Mouse (Mus musculus) CH12.LX (cell line): ENCODE measurements around the gene Zcchc7. TPM values are rescaled to one million over a fixed set of nuclear protein-coding genes. Genes with fewer than 3 reads are reported as not detected.

ENCODE experiments used
- DNase-seq: peaks from one replicate; pipeline ENCODE4 v3.0.0-alpha.2; 2013; ENCODE audit errors: extremely low read depth
- H3K27ac ChIP-seq: 2 replicates; pipeline ENCODE4 v1.5.1; 2012; ENCODE audit warnings: low read depth, mild to moderate bottlenecking, control low read depth, moderate library complexity; ENCODE audit not compliant: insufficient read depth
- H3K27me3 ChIP-seq: replicated peaks from 2 replicates; pipeline ENCODE3; 2012; ENCODE audit warnings: inconsistent platforms
- H3K36me3 ChIP-seq, 2 experiments: replicated peaks in 1 of 2; 2 replicates each; pipeline versions ENCODE3 to v1.6.1; 2012; ENCODE audit warnings: inconsistent platforms in 1 of 2, low read length in 1 of 2, mild to moderate bottlenecking in 1 of 2, mixed read lengths in 1 of 2, moderate library complexity in 1 of 2; ENCODE audit not compliant: control insufficient read depth in 1 of 2, insufficient read depth in 1 of 2
- H3K4me1 ChIP-seq, 2 experiments: 2 replicates each; pipeline ENCODE4 v1.6.1; 2012; ENCODE audit warnings: inconsistent platforms in 1 of 2, moderate library complexity in 1 of 2; ENCODE audit not compliant: insufficient read depth in 2 of 2, control insufficient read depth in 1 of 2
- H3K4me2 ChIP-seq: 2 replicates; pipeline ENCODE4 v1.6.1; 2012; ENCODE audit warnings: low read depth, mild to moderate bottlenecking, control low read depth; ENCODE audit not compliant: poor library complexity, insufficient read depth, severe bottlenecking
- H3K4me3 ChIP-seq, 3 experiments: fragments of 150-350 bp in 1 of 3; sonication (generic) in 1 of 3; replicated peaks in 1 of 3; 2 replicates each; pipeline versions ENCODE3 to v1.5.1; 2011 to 2012; ENCODE audit warnings: low read depth in 2 of 3, low read length in 2 of 3, mild to moderate bottlenecking in 2 of 3, moderate library complexity in 2 of 3, control low read depth in 1 of 3, improper control_type of control experiment in 1 of 3, inconsistent platforms in 1 of 3, mixed read lengths in 1 of 3; ENCODE audit not compliant: poor library complexity in 1 of 3
- H3K79me2 ChIP-seq: replicated peaks from 2 replicates; pipeline ENCODE4 v1.6.1; 2012; ENCODE audit warnings: mild to moderate bottlenecking, moderate library complexity; ENCODE audit not compliant: control insufficient read depth, poor library complexity, insufficient read depth, severe bottlenecking; ENCODE audit errors: extremely low read depth
- H3K9ac ChIP-seq: 2 replicates; pipeline ENCODE4 v1.6.1; 2012; ENCODE audit warnings: low read depth, mild to moderate bottlenecking, control low read depth, moderate library complexity; ENCODE audit not compliant: insufficient read depth
- H3K9me3 ChIP-seq: replicated peaks from 2 replicates; pipeline ENCODE3; 2012; ENCODE audit warnings: low read length, inconsistent platforms, mixed read lengths
- BHLHE40 ChIP-seq: IDR thresholded peaks from 2 replicates; pipeline ENCODE4 v1.6.1; 2011; ENCODE audit warnings: mild to moderate bottlenecking, low read depth, low read length, improper control_type of control experiment
- CHD1 ChIP-seq: IDR thresholded peaks from 2 replicates; pipeline ENCODE4 v1.6.1; 2012; ENCODE audit warnings: low read depth, low read length, improper control_type of control experiment, inconsistent platforms
- CHD2 ChIP-seq: IDR thresholded peaks from 2 replicates; pipeline ENCODE4 v1.6.1; 2011; ENCODE audit warnings: low read length, improper control_type of control experiment
- CTCF ChIP-seq, 2 experiments: IDR thresholded peaks in 1 of 2; conservative IDR thresholded peaks in 1 of 2; 2 replicates each; pipeline ENCODE4 v1.5.1; 2011 to 2012; ENCODE audit warnings: low read depth in 2 of 2, low read length in 2 of 2, improper control_type of control experiment in 1 of 2, inconsistent platforms in 1 of 2, mild to moderate bottlenecking in 1 of 2, moderate library complexity in 1 of 2
- ELF1 ChIP-seq: IDR thresholded peaks from 2 replicates; pipeline ENCODE4 v1.6.1; 2014; ENCODE audit warnings: low read depth, mild to moderate bottlenecking, inconsistent platforms, low read length, improper control_type of control experiment
- EP300 ChIP-seq: IDR thresholded peaks from 2 replicates; pipeline ENCODE4 v1.6.1; 2011; ENCODE audit warnings: low read length, improper control_type of control experiment
- ETS1 ChIP-seq: conservative IDR thresholded peaks from 2 replicates; pipeline ENCODE4 v1.6.1; 2012; ENCODE audit warnings: low read depth, mild to moderate bottlenecking, inconsistent platforms, low read length, improper control_type of control experiment, moderate library complexity
- GABPA ChIP-seq: IDR thresholded peaks from 2 replicates; pipeline ENCODE4 v1.6.1; 2012; ENCODE audit warnings: low read depth, low read length, improper control_type of control experiment, inconsistent platforms; ENCODE audit not compliant: insufficient replicate concordance
- HCFC1 ChIP-seq: IDR thresholded peaks from 2 replicates; pipeline ENCODE4 v1.6.1; 2012; ENCODE audit warnings: low read depth, mild to moderate bottlenecking, inconsistent platforms, low read length, improper control_type of control experiment
- IRF4 ChIP-seq: IDR thresholded peaks from 2 replicates; pipeline ENCODE4 v1.6.1; 2014; ENCODE audit warnings: low read depth, mild to moderate bottlenecking, inconsistent platforms, low read length, improper control_type of control experiment
- MAFK ChIP-seq: IDR thresholded peaks from 2 replicates; pipeline ENCODE4 v1.6.1; 2011; ENCODE audit warnings: low read length, improper control_type of control experiment; ENCODE audit not compliant: insufficient replicate concordance
- MAX ChIP-seq: IDR thresholded peaks from 2 replicates; pipeline ENCODE4 v1.6.1; 2011; ENCODE audit warnings: low read length, improper control_type of control experiment
- MXI1 ChIP-seq: IDR thresholded peaks from 2 replicates; pipeline ENCODE4 v1.6.1; 2011; ENCODE audit warnings: mild to moderate bottlenecking, low read depth, low read length, improper control_type of control experiment
- NRF1 ChIP-seq: IDR thresholded peaks from 2 replicates; pipeline ENCODE4 v1.6.1; 2014; ENCODE audit warnings: low read depth, mild to moderate bottlenecking, inconsistent platforms, low read length, improper control_type of control experiment, moderate library complexity
- POLR2A ChIP-seq: IDR thresholded peaks from 2 replicates; pipeline ENCODE4 v1.6.1; 2011; ENCODE audit warnings: low read depth, mild to moderate bottlenecking, improper control_type of control experiment, low read length
- RAD21 ChIP-seq: IDR thresholded peaks from 2 replicates; pipeline ENCODE4 v1.6.1; 2011; ENCODE audit warnings: low read depth, mild to moderate bottlenecking, low read length, improper control_type of control experiment, moderate library complexity
- RCOR1 ChIP-seq: conservative IDR thresholded peaks from 2 replicates; pipeline ENCODE4 v1.6.1; 2012; ENCODE audit warnings: low read depth, mild to moderate bottlenecking, inconsistent platforms, low read length, improper control_type of control experiment
- SIN3A ChIP-seq: IDR thresholded peaks from 2 replicates; pipeline ENCODE4 v1.6.1; 2012; ENCODE audit warnings: low read length, improper control_type of control experiment, inconsistent platforms
- SMC3 ChIP-seq: IDR thresholded peaks from 2 replicates; pipeline ENCODE4 v1.6.1; 2011; ENCODE audit warnings: low read depth, low read length, improper control_type of control experiment
- TBP ChIP-seq: conservative IDR thresholded peaks from 2 replicates; pipeline ENCODE4 v1.6.1; 2011; ENCODE audit warnings: low read depth, low read length, improper control_type of control experiment
- USF1 ChIP-seq: IDR thresholded peaks from 2 replicates; pipeline ENCODE4 v1.6.1; 2014; ENCODE audit warnings: low read depth, mild to moderate bottlenecking, inconsistent platforms, low read length, improper control_type of control experiment
- USF2 ChIP-seq: conservative IDR thresholded peaks from 2 replicates; pipeline ENCODE4 v1.6.1; 2011; ENCODE audit warnings: low read depth, low read length, improper control_type of control experiment
- ZC3H11A ChIP-seq: IDR thresholded peaks from 2 replicates; pipeline ENCODE4 v1.6.1; 2012; ENCODE audit warnings: low read depth, mild to moderate bottlenecking, inconsistent platforms, low read length, improper control_type of control experiment
- dilution Hi-C: fragments of 300-500 bp; cut with MboI; formaldehyde crosslinking; loops from 2 replicates; pipeline ENCODE4 v1.14.3; 2020; ENCODE audit warnings: low sequenced_read_pairs; ENCODE audit not compliant: extremely low pct_unique_long_range_greater_than_20kb, extremely low pct_ligation_motif_present
- in situ Hi-C: fragments of 300-500 bp; cut with MboI; formaldehyde crosslinking; loops from 3 replicates; pipeline ENCODE4 v1.14.3; 2019; ENCODE audit warnings: low sequenced_read_pairs, low pct_ligation_motif_present, low pct_unique_long_range_greater_than_20kb, mixed read lengths
- polyA plus RNA-seq: library from polyadenylated mRNA; unstranded; fragments of >175 nt; gene quantifications from 2 replicates; pipeline ENCODE4 v1.2.1, GENCODE M21; 2012; ENCODE audit warnings: low read depth; ENCODE audit not compliant: insufficient read length
- total RNA-seq, 2 experiments: library from RNA; depleted of rRNA; stranded (reverse); fragments of 300-350 nt in 1 of 2; fragments of >200 nt in 1 of 2; gene quantifications; 2 replicates each; pipeline ENCODE4 v1.2.3; 2012 to 2014

The Zcchc7 gene
- total and polyA plus RNA-seq, 3 experiments: 21.0 to 27.6 (median 25.2) TPM

DNA sequence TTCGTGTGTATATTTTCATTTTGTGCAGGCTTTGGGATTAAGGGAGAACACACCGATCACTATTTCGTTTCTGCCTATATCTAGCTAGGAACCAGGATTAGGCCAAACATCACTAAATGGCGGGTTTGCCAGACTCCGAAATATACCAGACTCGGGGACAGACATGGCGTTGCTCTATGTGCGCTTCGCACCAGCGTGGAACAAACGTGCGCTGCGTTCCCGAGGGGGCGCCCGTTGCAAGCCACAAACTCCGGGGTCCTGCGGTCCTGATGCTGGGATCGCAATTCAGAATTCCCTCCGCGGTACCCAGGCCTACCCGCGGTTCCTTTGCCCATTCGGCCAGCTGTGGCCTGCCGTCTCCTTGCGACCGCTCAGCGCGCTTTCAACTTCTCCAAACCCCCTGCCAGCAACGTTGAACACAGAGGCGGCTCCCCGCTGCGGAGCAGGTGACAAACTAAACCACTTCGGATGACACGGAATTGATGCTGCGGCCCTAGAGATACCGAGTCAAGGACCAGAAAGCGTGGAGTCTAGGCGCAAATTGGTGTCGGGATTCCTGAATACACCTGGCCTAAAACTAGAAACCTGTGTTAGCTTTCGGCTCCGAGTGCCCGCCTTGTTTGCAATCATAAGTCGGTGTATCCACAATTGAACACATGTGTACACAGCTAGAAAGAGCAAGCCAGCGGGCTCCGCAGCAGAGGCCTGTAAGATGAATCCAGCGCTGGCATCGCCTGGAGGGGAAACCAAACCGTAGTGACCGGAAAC lies 42.7 kb upstream of the Zcchc7 start:
- Histone ChIP-seq H3K79me2 (peaks cover 23% of the 10 kb centered on the region), H3K9me3 (peaks cover 22% of the 10 kb centered on the region), H3K36me3 (peaks cover 0 to 2% of the 10 kb centered on the region in 2 experiments), H3K4me1 (peaks cover 0 to 12% of the 10 kb centered on the region in 2 experiments; a peak in 1 of 4 replicates), H3K4me2 (no peak overlapping the region), H3K4me3 (no peak overlapping the region), H3K27ac (no peak overlapping the region), H3K27me3 (no peaks in the 10 kb centered on the region), H3K9ac (no peak overlapping the region)
- no peak for DNase-seq
- no peak for TF ChIP-seq USF1
- TF ChIP-seq HCFC1: no peak
- TF ChIP-seq POLR2A: no peak
- no peak for TF ChIP-seq SMC3
- TF ChIP-seq MAX: no peak
- no peak for TF ChIP-seq CTCF (conservative IDR thresholded peaks at IDR 0.05 in 1 of 2, IDR thresholded peaks at IDR 0.05 in 1 of 2; ENCODE audit: low read depth in 2 of 2, low read length in 2 of 2)
- TF ChIP-seq ELF1: no peak
- TF ChIP-seq CHD2: no peak
- no peak for TF ChIP-seq ETS1
- no peak for TF ChIP-seq USF2
- no peak for TF ChIP-seq EP300
- TF ChIP-seq BHLHE40: no peak
- no peak for TF ChIP-seq TBP
- in situ Hi-C loops: no loop called here
- dilution Hi-C loops: no loop called here

DNA sequence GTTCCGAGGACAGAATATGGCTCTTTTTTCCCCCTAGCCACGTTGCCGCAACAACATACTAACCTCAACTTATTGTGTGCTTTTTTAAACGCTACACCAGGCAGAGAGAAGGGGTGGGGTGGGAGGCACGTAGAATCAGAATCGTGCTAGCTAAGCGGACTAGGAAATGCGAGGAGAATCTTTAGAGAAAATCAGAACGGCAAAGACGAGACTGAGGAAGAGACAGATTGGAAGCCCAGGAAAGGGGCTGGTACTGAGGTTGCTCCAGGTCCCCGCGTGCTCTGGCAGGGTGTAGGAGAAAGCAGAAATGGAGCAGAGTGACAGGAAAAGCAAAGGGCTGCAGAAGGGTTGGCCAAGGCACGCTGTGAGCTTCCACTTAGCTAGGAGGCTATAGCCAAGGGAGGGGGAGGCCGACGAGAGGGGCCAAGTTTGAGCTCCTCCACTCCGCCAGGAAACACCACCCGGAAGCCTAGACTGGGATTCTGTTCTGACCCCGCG lies 42.1 kb upstream of the Zcchc7 start:
- dilution Hi-C loops (no loop called here), in situ Hi-C loops (no loop called here)
- Histone ChIP-seq H3K4me1 (peaks cover 0 to 14% of the 10 kb centered on the region in 2 experiments; a peak in 1 of 4 replicates), H3K27ac (no peak overlapping the region), H3K27me3 (no peaks in the 10 kb centered on the region), H3K4me2 (no peak overlapping the region), H3K79me2 (peaks cover 17% of the 10 kb centered on the region), H3K36me3 (peaks cover 0 to 2% of the 10 kb centered on the region in 2 experiments), H3K4me3 (no peak overlapping the region), H3K9me3 (peaks cover 22% of the 10 kb centered on the region), H3K9ac (no peak overlapping the region)
- no peak for DNase-seq
- TF ChIP-seq ZC3H11A: no peak
- no peak for TF ChIP-seq RAD21
- TF ChIP-seq USF1: no peak
- TF ChIP-seq ETS1: no peak
- TF ChIP-seq RCOR1: no peak
- TF ChIP-seq NRF1: no peak
- no peak for TF ChIP-seq CHD1
- no peak for TF ChIP-seq USF2
- no peak for TF ChIP-seq MXI1
- no peak for TF ChIP-seq IRF4
- no peak for TF ChIP-seq MAFK
- TF ChIP-seq EP300: no peak
- TF ChIP-seq SIN3A: no peak
- no peak for TF ChIP-seq GABPA
- no peak for TF ChIP-seq POLR2A
- TF ChIP-seq SMC3: no peak
- TF ChIP-seq, all 38 proteins: peak for 0
